Mouse (Mus musculus): ENCODE data around the gene Mettl6. TPM values are rescaled to one million over a fixed set of nuclear protein-coding genes. Genes with fewer than 3 reads are reported as not detected.
A peak's percentile ranks its signal among the peaks of the same experiment; 100 is the strongest.

Mettl6 gene
- polyA plus RNA-seq, 1 experiment from 2014 or later = 73.8 TPM

DNA sequence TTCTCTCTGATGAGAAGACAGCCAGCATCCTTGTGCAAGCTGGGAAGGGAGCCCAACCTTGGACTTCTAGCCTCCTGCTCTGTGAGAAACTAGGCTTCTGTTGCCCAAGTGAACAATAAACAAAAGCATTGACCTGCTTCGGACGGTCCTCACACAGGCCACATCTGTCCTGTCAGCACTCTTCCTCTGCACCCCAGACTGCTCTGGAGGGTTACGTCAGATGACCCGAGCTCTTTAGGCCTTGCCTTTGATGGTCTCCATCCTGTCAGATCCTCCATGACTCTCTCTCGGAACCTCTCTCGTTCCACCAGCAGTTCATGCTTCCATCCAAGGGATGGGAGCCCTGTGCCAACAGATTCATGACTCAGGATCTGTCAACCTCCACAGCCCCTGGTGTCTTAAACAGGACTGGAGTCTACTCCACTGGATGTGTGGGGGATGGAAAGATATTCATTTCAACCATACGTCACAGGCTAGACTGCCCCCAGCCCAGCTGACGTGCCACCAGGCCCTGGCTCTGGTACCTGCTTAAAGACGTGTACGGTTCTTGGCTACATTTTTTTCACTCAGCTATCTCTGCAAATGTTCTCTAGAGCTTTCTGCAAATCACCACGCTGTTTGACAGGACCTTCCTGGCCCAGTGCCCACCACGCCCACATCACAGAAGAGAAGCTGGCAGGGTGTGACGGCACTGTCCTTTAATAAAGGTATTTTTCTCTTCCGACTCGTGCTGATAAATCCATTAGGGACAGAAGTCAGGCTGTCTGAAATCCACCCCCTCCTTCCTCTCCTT, 66.4 kb downstream of the Mettl6 start:
- 74% methylated on average over 15 of the region's 15 CpGs for WGBS
- H3K36me3 ChIP-seq = peaks cover 36% of the 10 kb centered on the region
- H3K27me3 ChIP-seq = no peaks in the 10 kb centered on the region
- H3K4me1 ChIP-seq = peaks cover 21% of the 10 kb centered on the region
- H3K4me3 ChIP-seq = no peak overlapping the region
- no peak overlapping the region for H3K4me2 ChIP-seq
- no peak for ATAC-seq (ENCODE audit: insufficient number of reproducible peaks, insufficient read depth, low FRiP score, low TSS enrichment, low read depth)
- H3K9me3 ChIP-seq = no peaks in the 10 kb centered on the region
- no peak overlapping the region for H3K9ac ChIP-seq
- 0 out of 2 replicates have a peak overlapping the region, but pooled peaks have one; percentile 23 for H3K27ac ChIP-seq

Other genes starting within 250 kb of the Mettl6 start
- 12.4 and 14.3 TPM in 2 replicates for gene Phf7, start 243.7 kb downstream of the Mettl6 start, polyA plus RNA-seq (2015; fragmentation: Nextera tagmentation; extraction: Ambion mirVana)
- gene Bap1, start 243.6 kb downstream of the Mettl6 start, polyA plus RNA-seq (2015; fragmentation: Nextera tagmentation; extraction: Ambion mirVana) = 90.3 and 93.1 TPM in 2 replicates
- 7.9 and 8.1 TPM in 2 replicates for gene Dnah1, start 171.1 kb downstream of the Mettl6 start, polyA plus RNA-seq (2015; fragmentation: Nextera tagmentation; extraction: Ambion mirVana)
- gene Capn7, start 158.4 kb downstream of the Mettl6 start, polyA plus RNA-seq (2015; fragmentation: Nextera tagmentation; extraction: Ambion mirVana) = 41.0 and 41.1 TPM in 2 replicates
- 39.5 and 40.1 TPM in 2 replicates for gene Sh3bp5, start 59.0 kb downstream of the Mettl6 start, polyA plus RNA-seq (2015; fragmentation: Nextera tagmentation; extraction: Ambion mirVana)
- 24.9 and 26.8 TPM in 2 replicates for gene Eaf1, start 641 bp downstream of the Mettl6 start, polyA plus RNA-seq (2015; fragmentation: Nextera tagmentation; extraction: Ambion mirVana)
- 0.39 and 0.47 TPM in 2 replicates for gene Colq, start 96.3 kb upstream of the Mettl6 start, polyA plus RNA-seq (2015; fragmentation: Nextera tagmentation; extraction: Ambion mirVana)
- 0.78 and 1.1 TPM in 2 replicates for gene Gm49387, start 145.8 kb upstream of the Mettl6 start, polyA plus RNA-seq (2015; fragmentation: Nextera tagmentation; extraction: Ambion mirVana)
- 32.2 and 33.5 TPM in 2 replicates for gene Btd, start 146.0 kb upstream of the Mettl6 start, polyA plus RNA-seq (2015; fragmentation: Nextera tagmentation; extraction: Ambion mirVana)
- gene Hacl1, start 146.2 kb upstream of the Mettl6 start, polyA plus RNA-seq (2015; fragmentation: Nextera tagmentation; extraction: Ambion mirVana) = 12.3 and 14.5 TPM in 2 replicates